ENCODE assay signal across 17 mouse cellular contexts in genomic region chr5:108226159-108226558, GRCm38 (mm10).
"Had no signal": no experiment of that assay in that cellular context is flagged by ENCODE, and none has a peak within 500 bp of the region (broad histone marks: within the 10 kb centered on the region; RNA-seq: fewer than 3 reads in every experiment).

No protein-coding gene starts in this region.

- H3K4me3 ChIP-seq: lung, embryonic 15.5 days; megakaryocyte, embryonic 14.5 days; midbrain, embryonic 13.5 days; midbrain, embryonic 15.5 days; neural tube, embryonic 12.5 days; stomach, embryonic 15.5 days had no signal

- H3K9me3 ChIP-seq: lung, embryonic 15.5 days; megakaryocyte, embryonic 14.5 days; midbrain, embryonic 13.5 days; midbrain, embryonic 15.5 days; neural tube, embryonic 12.5 days; stomach, embryonic 15.5 days had no signal

- H3K27me3 ChIP-seq: lung, embryonic 15.5 days; megakaryocyte, embryonic 14.5 days; midbrain, embryonic 13.5 days; midbrain, embryonic 15.5 days; neural tube, embryonic 12.5 days; stomach, embryonic 15.5 days had no signal

- H3K27ac ChIP-seq: lung, embryonic 15.5 days; macrophage; midbrain, embryonic 13.5 days; midbrain, embryonic 15.5 days; neural tube, embryonic 12.5 days; stomach, embryonic 15.5 days; stomach, postnatal 0 days had no signal

- H3K36me3 ChIP-seq: lung, embryonic 15.5 days; midbrain, embryonic 13.5 days; midbrain, embryonic 15.5 days; neural tube, embryonic 12.5 days; stomach, embryonic 15.5 days had no signal

- H3K4me2 ChIP-seq: lung, embryonic 15.5 days; midbrain, embryonic 11.5 days; midbrain, embryonic 13.5 days; midbrain, embryonic 15.5 days; neural tube, embryonic 12.5 days; stomach, embryonic 15.5 days had no signal

- ATAC-seq: lung, postnatal 0 days; midbrain, embryonic 13.5 days; midbrain, embryonic 15.5 days had no signal

- H3K4me1 ChIP-seq: lung, embryonic 15.5 days; megakaryocyte, embryonic 14.5 days; midbrain, embryonic 13.5 days; midbrain, embryonic 15.5 days; neural tube, embryonic 12.5 days; stomach, embryonic 15.5 days had no signal

- H3K9ac ChIP-seq: lung, embryonic 15.5 days; midbrain, embryonic 13.5 days; midbrain, embryonic 15.5 days; neural tube, embryonic 12.5 days; stomach, embryonic 15.5 days had no signal

- DNase-seq: lung, adult 2 months; lung, postnatal 14 days; lung, postnatal 36 days; right cerebral cortex, postnatal 14 days; thymus, adult 2 months; thymus, postnatal 25 days; thymus, postnatal 4 days had no signal
